Mouse (Mus musculus) myocyte (in vitro differentiated cells): ENCODE measurements around the gene Zbtb1. TPM values are rescaled to one million over a fixed set of nuclear protein-coding genes. Genes with fewer than 3 reads are reported as not detected.

Experiments used
- H3K27me3 ChIP-seq: one replicate; pipeline ENCODE4 v1.6.1; 2011; ENCODE audit not compliant: control insufficient read depth, insufficient read depth, insufficient read length
- H3K36me3 ChIP-seq: one replicate; pipeline ENCODE4 v1.6.1; 2011; ENCODE audit not compliant: control insufficient read depth, insufficient read depth
- H3K4me2 ChIP-seq: one replicate; pipeline ENCODE4 v1.6.1; 2011; ENCODE audit warnings: low read depth, control low read depth
- H3K4me3 ChIP-seq: one replicate; pipeline ENCODE4 v1.5.1; 2011; ENCODE audit warnings: mild to moderate bottlenecking, control low read depth, moderate library complexity
- H3K79me2 ChIP-seq: one replicate; pipeline ENCODE4 v1.6.1; 2011; ENCODE audit not compliant: control insufficient read depth, insufficient read depth
- H3ac ChIP-seq: one replicate; pipeline ENCODE4 v1.6.1; 2011; ENCODE audit not compliant: control insufficient read depth, insufficient read length
- CEBPB ChIP-seq: IDR thresholded peaks from 2 replicates; pipeline ENCODE4 v1.6.1; 2011; ENCODE audit warnings: mild to moderate bottlenecking, moderate library complexity; ENCODE audit not compliant: poor library complexity, insufficient read depth, severe bottlenecking
- E2F4 ChIP-seq: IDR thresholded peaks from one replicate; pipeline ENCODE4 v1.6.1; 2011; ENCODE audit warnings: mild to moderate bottlenecking, control low read depth, moderate library complexity; ENCODE audit not compliant: insufficient read depth
- MAX ChIP-seq: IDR thresholded peaks from one replicate; pipeline ENCODE4 v1.6.1; 2011; ENCODE audit warnings: low read depth, mild to moderate bottlenecking, control low read depth
- MYOD1 ChIP-seq, 3 experiments: IDR thresholded peaks; one replicate each; pipeline ENCODE4 v1.6.1; 2011; ENCODE audit warnings: control low read depth in 2 of 3, low read depth in 2 of 3, mild to moderate bottlenecking in 2 of 3, moderate library complexity in 1 of 3; ENCODE audit not compliant: insufficient read length in 2 of 3, control insufficient read depth in 1 of 3
- MYOG ChIP-seq, 3 experiments: IDR thresholded peaks; one replicate each; pipeline ENCODE4 v1.6.1; 2011; ENCODE audit warnings: control low read depth in 2 of 3, low read depth in 2 of 3, mild to moderate bottlenecking in 2 of 3; ENCODE audit not compliant: insufficient read length in 2 of 3, control insufficient read depth in 1 of 3, insufficient read depth in 1 of 3
- POLR2A ChIP-seq: IDR thresholded peaks from one replicate; pipeline ENCODE4 v1.6.1; 2011; ENCODE audit warnings: low read depth, mild to moderate bottlenecking, control low read depth, moderate library complexity; ENCODE audit not compliant: insufficient read length
- POLR2AphosphoS2 ChIP-seq: IDR thresholded peaks from one replicate; pipeline ENCODE4 v1.6.1; 2011; ENCODE audit warnings: low read depth, control low read depth; ENCODE audit not compliant: insufficient read length
- REST ChIP-seq: IDR thresholded peaks from one replicate; pipeline ENCODE4 v1.6.1; 2011; ENCODE audit warnings: mild to moderate bottlenecking, control low read depth, moderate library complexity; ENCODE audit not compliant: insufficient read depth, insufficient read length
- SRF ChIP-seq: IDR thresholded peaks from one replicate; pipeline ENCODE4 v1.6.1; 2011; ENCODE audit warnings: low read depth; ENCODE audit not compliant: control insufficient read depth, insufficient read length
- TCF12 ChIP-seq: IDR thresholded peaks from one replicate; pipeline ENCODE4 v1.6.1; 2011; ENCODE audit warnings: mild to moderate bottlenecking, control low read depth; ENCODE audit not compliant: poor library complexity, insufficient read depth, severe bottlenecking
- TCF3 ChIP-seq: IDR thresholded peaks from one replicate; pipeline ENCODE4 v1.6.1; 2011; ENCODE audit warnings: low read depth, control low read depth; ENCODE audit not compliant: insufficient read length
- USF1 ChIP-seq: IDR thresholded peaks from one replicate; pipeline ENCODE4 v1.6.1; 2011; ENCODE audit warnings: low read depth, mild to moderate bottlenecking, control low read depth, moderate library complexity
- polyA plus RNA-seq: library from polyadenylated mRNA; unstranded; fragments of >200 nt; fragmentation: generic; extraction: Trizol; gene quantifications from one replicate; pipeline ENCODE4 v1.2.1, GENCODE M21; 2012; ENCODE audit warnings: missing spikeins

Gene Zbtb1
- polyA plus RNA-seq, 1 experiment = 1.7 TPM

DNA sequence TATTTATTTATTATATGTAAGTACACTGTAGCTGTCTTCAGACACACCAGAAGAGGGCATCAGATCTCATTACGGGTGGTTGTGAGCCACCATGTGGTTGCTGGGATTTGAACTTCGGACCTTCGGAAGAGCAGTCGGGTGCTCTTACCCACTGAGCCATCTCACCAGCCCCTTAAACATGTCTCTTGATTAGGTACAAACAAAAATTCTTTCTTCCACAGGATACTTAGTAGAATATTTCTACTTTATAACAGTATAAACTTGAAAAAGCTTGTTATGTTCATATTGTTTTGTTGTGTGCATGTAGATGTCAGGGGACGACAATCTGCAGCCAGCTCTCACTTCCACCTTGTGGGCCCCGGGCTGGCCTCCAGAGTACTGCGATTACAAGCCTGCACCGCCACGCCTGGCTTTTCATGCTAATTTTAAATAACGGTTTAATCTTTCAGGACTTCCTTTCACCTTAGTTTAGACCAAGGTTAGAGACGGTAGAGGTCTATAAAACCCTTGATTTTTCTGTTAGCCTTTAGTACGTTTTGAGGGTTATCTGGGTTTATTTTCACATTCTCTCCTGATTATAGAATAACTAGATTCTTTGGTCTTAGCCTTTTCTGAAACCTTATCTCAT is 45.4 kb downstream of the Zbtb1 start:
- Histone ChIP-seq H3K4me2 (no peak overlapping the region), H3K27me3 (no peaks in the 10 kb centered on the region), H3ac (no peak overlapping the region), H3K36me3 (no peaks in the 10 kb centered on the region), H3K4me3 (no peak overlapping the region), H3K79me2 (no peaks in the 10 kb centered on the region)
- TF ChIP-seq TCF3 (no peak), CEBPB (no peak), SRF (no peak), E2F4 (no peak), MYOD1 (IDR thresholded peaks at IDR 0.05; ENCODE audit: control insufficient read depth in 1 of 3, insufficient read length in 2 of 3, low read depth in 2 of 3) (no peak), MYOG (IDR thresholded peaks at IDR 0.05; ENCODE audit: control insufficient read depth in 1 of 3, insufficient read depth in 1 of 3, insufficient read length in 2 of 3, low read depth in 2 of 3) (no peak), TCF12 (no peak), POLR2AphosphoS2 (no peak), USF1 (no peak), MAX (no peak), REST (no peak), POLR2A (no peak)

DNA sequence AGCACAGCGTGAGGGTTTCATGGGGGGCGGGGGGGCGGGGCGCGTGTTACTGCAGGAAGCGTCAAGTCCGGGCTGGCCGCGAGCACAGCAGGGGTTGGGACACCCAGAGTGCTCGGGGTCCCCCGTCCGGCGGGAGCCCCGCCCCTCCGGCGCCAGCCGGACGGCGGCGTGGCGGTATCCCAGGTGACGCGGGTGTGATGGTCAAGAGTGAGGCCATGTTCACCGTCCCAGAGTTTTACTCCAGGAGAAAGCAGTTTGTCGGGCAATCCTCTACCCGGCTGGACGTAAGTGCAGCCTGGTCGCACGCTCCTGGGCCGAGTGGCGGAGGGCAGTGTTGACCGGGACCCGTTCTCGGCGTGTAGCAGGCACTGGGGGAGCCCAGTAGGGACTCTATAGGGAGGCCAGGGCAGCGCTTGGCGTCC is 47.4 kb downstream of the Zbtb1 start, which contains the start of gene Ppp1r36:
Ppp1r36 (plus strand) TSS at position 106 of the 422 bp plus-strand sequence.
- Histone ChIP-seq H3K4me3 (no peak within 1 kb of the TSS), H3K27me3 (no peaks in the 10 kb centered on the region)
- no peak for TF ChIP-seq TCF3

DNA sequence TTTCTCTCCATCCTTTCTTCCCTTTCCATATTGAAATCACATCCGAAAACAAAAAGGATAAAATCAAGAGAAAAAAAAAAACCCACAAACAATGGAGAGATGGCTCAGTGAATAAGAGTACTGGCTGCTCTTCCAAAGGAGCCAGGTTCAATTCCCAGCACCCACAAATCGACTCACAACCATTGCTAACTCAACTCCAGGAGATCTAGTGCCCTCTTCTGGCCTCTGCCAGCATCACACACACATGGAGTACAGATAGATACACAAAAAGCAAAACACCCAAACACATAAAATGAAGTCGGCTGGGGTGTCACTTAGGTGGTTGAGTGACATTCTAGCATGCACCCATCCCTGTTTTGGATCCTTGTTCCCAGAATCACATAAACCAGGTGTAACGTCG is 48.3 kb downstream of the Zbtb1 start:
- Histone ChIP-seq H3K4me2 (no peak overlapping the region), H3K79me2 (no peaks in the 10 kb centered on the region), H3K4me3 (no peak overlapping the region), H3K36me3 (no peaks in the 10 kb centered on the region), H3ac (no peak overlapping the region), H3K27me3 (no peaks in the 10 kb centered on the region)
- TF ChIP-seq CEBPB = no peak
- TF ChIP-seq MAX = no peak
- no peak for TF ChIP-seq SRF
- TF ChIP-seq E2F4 = no peak
- TF ChIP-seq MYOG (IDR thresholded peaks at IDR 0.05; ENCODE audit: control insufficient read depth in 1 of 3, insufficient read depth in 1 of 3, insufficient read length in 2 of 3, low read depth in 2 of 3) = no peak
- TF ChIP-seq REST = no peak
- TF ChIP-seq MYOD1 (IDR thresholded peaks at IDR 0.05; ENCODE audit: control insufficient read depth in 1 of 3, insufficient read length in 2 of 3, low read depth in 2 of 3) = no peak
- no peak for TF ChIP-seq TCF12
- no peak for TF ChIP-seq POLR2AphosphoS2
- no peak for TF ChIP-seq POLR2A
- no peak for TF ChIP-seq TCF3
- TF ChIP-seq USF1 = no peak

More for the DNA sequence above, 47.4 kb downstream of the Zbtb1 start, which contains the start of gene Ppp1r36:
- Histone ChIP-seq H3K4me2 (no peak within 1 kb of the TSS), H3K79me2 (no peaks in the 10 kb centered on the region), H3K36me3 (no peaks in the 10 kb centered on the region), H3ac (no peak within 1 kb of the TSS)

DNA sequence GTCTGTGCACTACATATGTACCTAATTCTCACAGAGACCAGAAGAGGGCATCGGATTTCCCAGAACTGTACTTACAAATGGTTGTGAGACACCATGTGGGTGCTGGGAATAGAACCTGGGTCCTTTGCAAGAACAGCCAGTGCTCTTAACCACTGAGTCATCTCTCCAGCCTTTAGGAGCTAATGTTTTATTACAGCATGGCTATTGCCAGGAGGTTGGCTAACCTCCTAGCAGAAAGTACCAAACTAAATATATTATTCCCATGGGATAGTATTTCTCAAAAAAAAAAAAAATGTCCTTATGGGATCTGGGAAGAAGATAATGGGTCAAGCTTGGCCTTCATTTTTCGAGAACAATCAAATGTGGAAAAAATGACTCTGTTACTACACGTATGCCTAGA is 55.2 kb downstream of the Zbtb1 start:
- no peaks in the 10 kb centered on the region for H3K27me3 ChIP-seq
- H3K4me3 ChIP-seq = no peak overlapping the region
- TF ChIP-seq USF1 (no peak), TCF12 (no peak), MYOG (IDR thresholded peaks at IDR 0.05; ENCODE audit: control insufficient read depth in 1 of 3, insufficient read depth in 1 of 3, insufficient read length in 2 of 3, low read depth in 2 of 3) (no peak), TCF3 (no peak), SRF (no peak)
- no peaks in the 10 kb centered on the region for H3K79me2 ChIP-seq
- H3K36me3 ChIP-seq = no peaks in the 10 kb centered on the region
- H3K4me2 ChIP-seq = no peak overlapping the region
- no peak overlapping the region for H3ac ChIP-seq

DNA sequence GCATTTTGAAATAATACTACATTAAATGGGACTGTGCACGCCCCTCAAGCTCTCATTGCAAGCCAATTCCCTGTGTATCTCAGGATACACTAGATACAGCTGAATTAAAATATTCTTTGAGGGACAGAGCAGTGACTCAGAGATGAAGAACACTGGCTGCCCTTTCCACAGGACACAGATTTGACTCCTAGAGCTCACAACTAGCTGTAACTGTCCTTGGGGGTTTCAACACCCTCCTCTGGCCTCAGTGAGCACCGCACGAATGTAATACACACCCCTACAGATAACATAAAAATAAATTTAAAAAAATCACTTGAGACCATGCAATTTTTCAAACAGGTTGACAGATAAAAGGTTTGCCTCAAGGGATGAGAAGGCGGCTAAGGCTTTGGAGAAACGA is 57.5 kb downstream of the Zbtb1 start:
- H3K4me2 ChIP-seq = no peak overlapping the region
- TF ChIP-seq POLR2AphosphoS2 (no peak), POLR2A (no peak), USF1 (no peak), TCF3 (no peak), MAX (no peak), CEBPB (no peak), REST (no peak), E2F4 (no peak), MYOD1 (IDR thresholded peaks at IDR 0.05; ENCODE audit: control insufficient read depth in 1 of 3, insufficient read length in 2 of 3, low read depth in 2 of 3) (no peak), MYOG (IDR thresholded peaks at IDR 0.05; ENCODE audit: control insufficient read depth in 1 of 3, insufficient read depth in 1 of 3, insufficient read length in 2 of 3, low read depth in 2 of 3) (no peak), TCF12 (no peak), SRF (no peak)

More for the DNA sequence above, 57.5 kb downstream of the Zbtb1 start:
- Histone ChIP-seq H3K27me3 (no peaks in the 10 kb centered on the region), H3K4me3 (no peak overlapping the region), H3K79me2 (no peaks in the 10 kb centered on the region), H3K36me3 (no peaks in the 10 kb centered on the region), H3ac (no peak overlapping the region)
